Mouse (Mus musculus): ENCODE measurements at regions not wholly inside any gene's neighbourhood (a gene's known extent, or its start where the extent isn't known, plus 50 kb on each side); places are given as distances from the start of the nearest gene placed in this dataset.

DNA sequence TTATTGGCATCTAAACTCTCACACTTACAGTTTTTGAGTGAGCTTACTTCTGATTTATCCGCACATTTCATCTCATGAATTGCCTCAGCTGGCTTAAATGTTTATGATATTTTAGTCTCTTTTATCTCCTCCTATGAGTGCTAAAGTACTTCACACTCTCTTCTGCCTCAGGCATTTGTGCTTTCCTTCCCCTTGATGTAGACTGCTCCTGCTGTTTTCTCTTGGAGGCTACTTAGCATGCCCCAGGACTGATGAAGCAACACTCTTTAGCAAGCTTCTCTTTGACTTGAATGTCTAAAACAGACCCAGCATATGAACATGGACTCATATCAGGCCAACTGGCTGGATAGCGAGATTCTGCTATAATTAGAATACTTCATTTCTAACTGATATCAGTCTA, 882.8 kb downstream of the Tecrl start:
- DNase-seq = no peak

GRCm38 (mm10) chr5:82464272-82464671, 890.7 kb downstream of the Tecrl start:
- no peak for DNase-seq

GRCm38 (mm10) chr5:82441288-82441687, 913.7 kb downstream of the Tecrl start:
- DNase-seq = no peak

DNA sequence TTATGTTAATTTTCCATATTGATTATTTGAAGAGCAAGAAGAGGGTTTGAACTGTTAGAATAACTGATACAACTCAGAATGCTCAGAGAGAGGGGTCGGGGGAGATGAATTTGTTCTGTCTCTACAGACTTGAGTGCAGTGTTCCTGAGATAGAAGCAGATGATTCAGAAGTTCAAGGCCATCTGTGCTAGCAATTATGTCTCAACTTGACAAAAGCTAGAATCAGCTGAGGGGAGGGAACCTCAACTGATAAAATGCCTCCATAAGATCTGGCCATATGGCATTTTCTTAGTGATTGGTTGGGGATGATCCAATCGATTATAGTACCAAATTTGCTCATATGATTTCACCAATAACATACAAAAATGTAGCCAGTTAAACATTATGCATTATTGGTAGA, 914.9 kb downstream of the Tecrl start:
- no peak for DNase-seq

- no peak for DNase-seq
Observed at GRCm38 (mm10) chr5:82420396-82420795, 934.6 kb downstream of the Tecrl start.

DNA sequence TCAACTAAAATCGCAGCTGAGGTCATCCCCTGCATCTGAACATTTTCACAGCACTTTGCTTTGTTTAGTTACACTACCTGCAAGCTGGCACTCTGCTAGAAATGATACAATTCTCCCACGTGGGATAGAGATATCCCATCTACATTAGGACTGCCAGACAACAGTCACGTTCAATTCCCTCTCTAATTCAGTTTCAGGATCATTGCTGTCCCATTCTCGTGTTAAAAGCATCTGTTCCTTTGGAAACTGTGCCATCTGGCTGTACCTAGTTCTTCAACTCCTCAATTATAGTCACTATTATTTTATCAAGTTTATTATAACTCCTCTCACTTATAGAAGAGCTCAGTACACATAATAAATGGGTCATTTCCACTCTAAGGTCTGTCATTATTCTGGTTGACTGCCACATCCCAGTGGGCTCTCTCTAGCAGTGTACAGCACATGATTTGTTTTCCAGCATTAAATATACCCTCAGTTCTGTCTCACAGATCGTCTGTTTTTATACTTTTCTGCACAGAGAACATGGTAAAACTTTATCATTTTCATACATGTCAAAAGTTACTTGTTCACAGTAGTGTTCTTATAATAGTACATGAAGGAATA, 958.3 kb downstream of the Tecrl start:
- DNase-seq = no peak

DNA sequence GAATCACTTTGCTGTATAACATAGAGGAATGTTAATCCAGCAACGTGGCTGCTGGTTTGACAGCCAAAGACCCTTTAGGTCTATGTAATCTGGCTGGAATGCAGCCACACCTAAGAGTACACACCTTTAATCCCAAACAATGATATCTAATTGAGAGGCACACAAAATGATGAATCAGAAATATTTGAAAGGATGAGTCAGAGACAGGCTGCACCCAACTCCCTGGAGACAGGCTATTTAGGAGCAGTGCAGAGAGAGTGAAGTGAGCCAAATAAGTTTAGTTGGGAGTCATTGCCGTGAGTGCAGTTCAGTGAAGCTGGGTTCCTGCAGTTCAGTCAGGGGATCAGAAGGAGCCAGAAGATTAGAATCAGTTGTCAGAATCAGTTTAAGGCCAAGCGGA, 993.4 kb downstream of the Tecrl start:
- no peak for DNase-seq

GRCm38 (mm10) chr5:82356336-82356735, 998.7 kb downstream of the Tecrl start:
- DNase-seq = no peak

GRCm38 (mm10) chr5:82351089-82351488, 1003.9 kb downstream of the Tecrl start:
- no peak for DNase-seq

- peak; percentile 73 for DNase-seq
Observed at GRCm38 (mm10) chr5:82346672-82347071, 1008.3 kb downstream of the Tecrl start.

GRCm38 (mm10) chr5:82324354-82324753, 1030.6 kb downstream of the Tecrl start:
- DNase-seq = no peak

- no peak for DNase-seq
Observed at GRCm38 (mm10) chr5:82319709-82320333, 1035.2 kb downstream of the Tecrl start.

- DNase-seq = no peak
Observed at GRCm38 (mm10) chr5:82312054-82312453, 1042.9 kb downstream of the Tecrl start.

- no peak for DNase-seq
Observed at GRCm38 (mm10) chr5:82288069-82288845, 1066.7 kb downstream of the Tecrl start.

GRCm38 (mm10) chr5:82253356-82254104, 1101.5 kb downstream of the Tecrl start:
- DNase-seq = no peak

DNA sequence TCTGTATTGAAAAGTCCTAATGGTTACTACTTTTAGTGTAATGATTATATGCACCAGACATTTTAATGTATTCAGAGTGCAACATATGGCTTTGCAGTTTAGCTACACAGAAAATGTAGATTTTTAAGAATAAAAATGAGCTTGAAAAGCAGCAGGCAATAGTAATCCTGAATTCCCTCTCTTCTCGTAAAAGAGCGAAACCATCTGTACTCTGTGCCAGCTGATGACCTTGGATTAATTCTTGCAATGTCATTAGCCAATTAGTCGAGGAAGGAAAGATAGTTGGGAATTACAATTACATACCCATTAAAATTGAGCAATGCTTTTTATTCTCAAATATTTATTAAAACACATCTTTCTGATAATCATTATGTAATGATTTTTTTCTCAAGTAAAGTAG, 1128.7 kb downstream of the Tecrl start:
- DNase-seq = no peak

GRCm38 (mm10) chr5:82223622-82224021, 1131.4 kb downstream of the Tecrl start:
- DNase-seq = no peak

DNA sequence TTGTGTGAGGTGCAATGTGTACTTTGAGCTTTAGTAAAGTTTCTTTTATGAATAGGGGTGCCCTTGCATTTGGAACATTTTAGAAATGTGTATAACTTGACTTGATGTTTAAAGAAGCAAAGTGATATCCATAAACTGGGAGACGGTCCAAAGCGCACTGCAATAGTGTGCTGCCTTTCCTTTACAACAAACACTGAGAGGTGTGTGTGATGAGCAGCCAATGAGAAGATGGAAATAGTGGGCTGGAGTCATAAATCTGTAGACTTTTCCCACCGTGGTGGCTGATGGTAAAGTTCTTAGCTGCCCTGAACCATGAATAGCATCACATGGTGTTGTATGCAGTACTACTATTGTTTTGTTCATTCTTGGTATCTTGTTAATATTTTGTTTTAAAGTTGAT, 1151.4 kb downstream of the Tecrl start:
- DNase-seq = no peak

All from kidney, postnatal 10 days (tissue).